Mouse (Mus musculus) limb, embryonic 11.5 days (tissue): ENCODE data around the gene Krtap28-10. TPM values are rescaled to one million over a fixed set of nuclear protein-coding genes. Genes with fewer than 3 reads are reported as not detected.
A peak's percentile ranks its signal among the peaks of the same experiment; 100 is the strongest.

Experiments used
- ATAC-seq: fragments of 200-750 bp; cut with Nextera tagmentation; 2 replicates; pipeline ENCODE4 v1.8.0; 2017; ENCODE audit warnings: low read depth; ENCODE audit not compliant: insufficient number of reproducible peaks, low FRiP score, low TSS enrichment
- DNase-seq: peaks from one replicate; pipeline ENCODE4 v3.0.0-alpha.2; 2015; ENCODE audit warnings: low spot score
- H3K27ac ChIP-seq: fragments of 300-500 bp; sonication (generic); replicated peaks from 2 replicates; pipeline ENCODE4 v1.5.1; 2014; ENCODE audit warnings: low read depth, mild to moderate bottlenecking, low read length
- H3K27me3 ChIP-seq: fragments of 300-500 bp; sonication (generic); 2 replicates; pipeline ENCODE4 v1.6.1; 2014; ENCODE audit warnings: mild to moderate bottlenecking, low read length, mixed read lengths; ENCODE audit not compliant: control insufficient read depth, insufficient read depth
- H3K36me3 ChIP-seq: fragments of 300-500 bp; sonication (generic); 2 replicates; pipeline ENCODE4 v1.6.1; 2014; ENCODE audit warnings: mild to moderate bottlenecking, low read length, moderate library complexity, mixed read lengths; ENCODE audit not compliant: control insufficient read depth, insufficient read depth
- H3K4me1 ChIP-seq: fragments of 300-500 bp; sonication (generic); 2 replicates; pipeline ENCODE4 v1.6.1; 2014; ENCODE audit warnings: low read length, mixed read lengths; ENCODE audit not compliant: control insufficient read depth, insufficient read depth
- H3K4me2 ChIP-seq: fragments of 300-500 bp; sonication (generic); 2 replicates; pipeline ENCODE4 v1.6.1; 2014; ENCODE audit warnings: low read depth, mild to moderate bottlenecking, moderate library complexity; ENCODE audit not compliant: severe bottlenecking
- H3K4me3 ChIP-seq: fragments of 300-500 bp; sonication (generic); 2 replicates; pipeline ENCODE4 v1.5.1; 2014; ENCODE audit warnings: low read depth, low read length
- H3K9ac ChIP-seq: fragments of 300-500 bp; sonication (generic); 2 replicates; pipeline ENCODE4 v1.6.1; 2014; ENCODE audit warnings: mild to moderate bottlenecking, low read length
- H3K9me3 ChIP-seq: fragments of 300-500 bp; sonication (generic); 2 replicates; pipeline ENCODE4 v1.6.1; 2016; ENCODE audit warnings: low read length; ENCODE audit not compliant: control insufficient read depth
- WGBS: fragments of 180-500 bp; shearing (Covaris S2); extraction: QIAGEN DNeasy Blood & Tissue Kit; methylation state at CpG from one replicate; pipeline ENCODE4 v1.1.7; 2014; 5-methylcytosine and 5-hydroxymethylcytosine counted together
- polyA plus RNA-seq: library from polyadenylated mRNA; unstranded; fragments of >200 nt; fragmentation: Nextera tagmentation; extraction: Ambion mirVana; gene quantifications from 2 replicates; pipeline ENCODE4 v1.2.1, GENCODE M21; 2014

Krtap28-10 gene
- polyA plus RNA-seq, 1 experiment from 2014 or later: not detected

- H3K36me3 ChIP-seq: no peaks in the 10 kb centered on the region
- H3K9me3 ChIP-seq: no peaks in the 10 kb centered on the region
- no peak overlapping the region for H3K4me2 ChIP-seq
- ATAC-seq: 0 out of 2 replicates have a peak, but pooled peaks have one; percentile 47
- 24% methylated on average over 3 of the region's 3 CpGs for WGBS
- no peaks in the 10 kb centered on the region for H3K27me3 ChIP-seq
- H3K9ac ChIP-seq: no peak overlapping the region
- no peak overlapping the region for H3K4me3 ChIP-seq
- DNase-seq: peak; percentile 39
- no peak overlapping the region for H3K27ac ChIP-seq
- no peaks in the 10 kb centered on the region for H3K4me1 ChIP-seq
These were observed 22.6 kb upstream of the Krtap28-10 start for GRCm38 (mm10) chr1:83064851-83065250.

DNA sequence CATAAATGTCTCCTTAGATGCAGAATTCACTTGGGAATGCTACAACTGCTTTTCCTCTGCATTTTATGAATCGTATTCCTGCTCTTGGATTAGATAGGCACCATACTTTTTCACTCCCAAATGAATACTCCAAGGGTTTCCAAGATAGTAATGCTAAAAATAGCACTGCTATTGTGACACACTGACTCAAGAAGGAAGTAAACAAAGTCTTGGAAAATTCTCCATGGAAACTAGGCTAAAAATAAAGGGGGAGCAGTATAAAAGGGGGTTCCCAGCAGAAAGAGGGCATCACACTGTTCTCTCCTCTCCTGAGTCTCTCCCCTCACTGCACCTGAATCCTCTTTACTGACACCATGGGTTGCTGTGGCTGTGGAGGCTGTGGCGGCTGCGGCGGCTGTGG is 18.4 kb upstream of the Krtap28-10 start, which contains the start of gene Krtap28-13:
Gene Krtap28-13 (plus strand): TSS at position 288 of the 400 bp plus-strand sequence.
- Histone ChIP-seq H3K9ac (no peak within 1 kb of the TSS), H3K27me3 (no peaks in the 10 kb centered on the region), H3K36me3 (no peaks in the 10 kb centered on the region), H3K4me3 (no peak within 1 kb of the TSS), H3K27ac (no peak within 1 kb of the TSS), H3K4me2 (no peak within 1 kb of the TSS), H3K4me1 (no peaks in the 10 kb centered on the region), H3K9me3 (no peaks in the 10 kb centered on the region)
- DNase-seq (no peak), ATAC-seq (no peak)
- 87% methylated on average over 4 of the region's 4 CpGs for WGBS

DNA sequence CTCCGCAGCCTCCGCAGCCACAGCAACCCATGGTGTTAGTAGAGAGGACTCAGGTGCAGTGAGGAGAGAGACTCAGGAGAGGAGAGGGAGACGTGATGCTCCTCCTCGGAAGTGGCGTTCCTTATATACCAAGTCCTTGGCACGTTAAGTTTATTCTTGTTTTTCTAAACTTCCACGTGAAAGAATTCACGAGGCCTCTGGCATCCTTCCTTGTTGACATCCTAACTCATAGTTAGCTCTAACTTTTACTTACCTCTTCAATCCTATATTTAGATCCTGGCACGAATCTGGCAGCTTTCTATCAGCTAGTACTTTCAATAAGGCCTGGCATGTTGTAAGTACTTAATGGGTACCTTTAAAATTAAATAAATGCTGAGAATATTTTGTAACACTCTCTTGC is 17.0 kb upstream of the Krtap28-10 start, which contains the start of gene A030005K14Rik:
Gene A030005K14Rik (minus strand): TSS at position 101 of the 400 bp plus-strand sequence.
- Histone ChIP-seq H3K4me2 (no peak within 1 kb of the TSS), H3K4me1 (no peaks in the 10 kb centered on the region), H3K4me3 (no peak within 1 kb of the TSS), H3K9ac (no peak within 1 kb of the TSS), H3K27ac (no peak within 1 kb of the TSS), H3K36me3 (no peaks in the 10 kb centered on the region), H3K9me3 (no peaks in the 10 kb centered on the region), H3K27me3 (no peaks in the 10 kb centered on the region)
- WGBS: 91% methylated on average over 9 of the region's 9 CpGs
- DNase-seq (no peak), ATAC-seq (no peak)

- DNase-seq (no peak), ATAC-seq (no peak)
- Histone ChIP-seq H3K9ac (no peak overlapping the region), H3K4me2 (no peak overlapping the region), H3K9me3 (no peaks in the 10 kb centered on the region), H3K36me3 (no peaks in the 10 kb centered on the region), H3K4me1 (no peaks in the 10 kb centered on the region), H3K4me3 (no peak overlapping the region), H3K27me3 (no peaks in the 10 kb centered on the region), H3K27ac (no peak overlapping the region)
- WGBS: 33% methylated on average over 1 of the region's 1 CpGs
These were observed 16.2 kb upstream of the Krtap28-10 start for GRCm38 (mm10) chr1:83058481-83058880.

DNA sequence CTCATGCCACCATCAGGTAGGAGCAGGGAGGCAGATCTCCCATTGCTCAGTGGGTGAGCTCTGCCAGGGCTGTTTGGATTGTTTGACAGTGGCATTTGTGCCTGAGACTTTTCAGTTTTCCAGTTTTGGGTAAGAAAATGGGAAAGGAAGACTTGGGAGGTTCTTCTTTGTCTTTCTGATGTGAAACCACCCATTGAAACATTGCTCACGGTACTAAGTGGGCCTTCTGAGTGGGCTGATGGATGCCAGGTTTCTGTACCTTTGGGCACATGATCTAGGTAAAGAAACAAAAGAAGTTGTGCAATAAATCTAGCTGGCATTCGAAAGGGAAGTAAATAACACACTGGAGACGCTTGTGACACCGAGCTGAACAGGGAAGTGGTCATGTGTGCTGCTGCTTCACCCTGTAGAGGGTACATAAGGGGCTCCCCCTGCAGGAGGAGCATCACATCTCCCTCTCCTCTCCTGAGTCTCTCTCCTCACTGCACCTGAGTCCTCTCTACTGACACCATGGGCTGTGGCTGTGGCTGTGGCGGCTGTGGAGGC is 2.7 kb upstream of the Krtap28-10 start, which contains the start of gene Gm47969:
Gene Gm47969 (plus strand): TSS at position 51 of the 546 bp plus-strand sequence.
- Histone ChIP-seq H3K27ac (no peak within 1 kb of the TSS), H3K9me3 (no peaks in the 10 kb centered on the region), H3K27me3 (no peaks in the 10 kb centered on the region), H3K9ac (no peak within 1 kb of the TSS), H3K36me3 (no peaks in the 10 kb centered on the region), H3K4me3 (no peak within 1 kb of the TSS), H3K4me1 (no peaks in the 10 kb centered on the region), H3K4me2 (no peak within 1 kb of the TSS)
- DNase-seq: no peak
- ATAC-seq: no peak
- 88% methylated on average over 5 of the region's 5 CpGs for WGBS

DNA sequence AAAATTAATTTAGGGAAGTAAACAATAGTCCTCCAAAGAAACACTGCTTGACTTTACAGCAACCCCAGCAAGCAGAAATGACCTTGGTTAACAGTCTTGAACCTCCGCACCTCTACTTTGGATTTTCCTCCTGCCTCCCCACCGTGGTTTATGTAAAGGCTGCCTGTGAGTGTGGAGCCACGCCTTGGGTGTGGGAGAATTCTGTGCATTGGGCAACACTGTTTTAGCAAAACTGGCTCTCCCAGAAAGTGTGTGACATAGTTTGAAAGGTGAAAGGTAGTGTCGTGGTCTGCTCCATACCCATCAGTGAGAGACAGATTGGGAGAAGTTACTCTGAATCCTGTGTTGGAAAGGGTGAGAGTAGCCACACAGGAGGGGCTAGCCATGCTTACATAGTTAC is 3.2 kb downstream of the Krtap28-10 start:
- H3K4me1 ChIP-seq: no peaks in the 10 kb centered on the region
- ATAC-seq: no peak
- no peak overlapping the region for H3K9ac ChIP-seq
- no peaks in the 10 kb centered on the region for H3K27me3 ChIP-seq
- H3K4me2 ChIP-seq: no peak overlapping the region
- 79% methylated on average over 4 of the region's 4 CpGs for WGBS
- no peak overlapping the region for H3K4me3 ChIP-seq
- DNase-seq: no peak
- H3K27ac ChIP-seq: no peak overlapping the region
- no peaks in the 10 kb centered on the region for H3K36me3 ChIP-seq
- no peaks in the 10 kb centered on the region for H3K9me3 ChIP-seq

- peak within 1 kb of the TSS; percentile 43 for H3K9ac ChIP-seq
- H3K4me1 ChIP-seq: no peaks in the 10 kb centered on the region
- no peaks in the 10 kb centered on the region for H3K27me3 ChIP-seq
- ATAC-seq (peak; percentile 71), DNase-seq (peak; percentile 55)
- H3K36me3 ChIP-seq: no peaks in the 10 kb centered on the region
- peak within 1 kb of the TSS; percentile 65 for H3K4me2 ChIP-seq
- H3K9me3 ChIP-seq: no peaks in the 10 kb centered on the region
- H3K27ac ChIP-seq: no peak within 1 kb of the TSS
- peak within 1 kb of the TSS; percentile 37 for H3K4me3 ChIP-seq
- WGBS: under 1% methylated on average over 25 of the region's 25 CpGs
These were observed 4.1 kb downstream of the Krtap28-10 start, which contains the start of gene Slc19a3 for GRCm38 (mm10) chr1:83038109-83038672. Gene Slc19a3, minus strand, starts transcription at chr1:83038448.

- 76% methylated on average over 11 of the region's 11 CpGs for WGBS
- H3K36me3 ChIP-seq: no peaks in the 10 kb centered on the region
- DNase-seq (no peak), ATAC-seq (no peak)
- H3K27me3 ChIP-seq: no peaks in the 10 kb centered on the region
- H3K4me1 ChIP-seq: no peaks in the 10 kb centered on the region
- no peak overlapping the region for H3K9ac ChIP-seq
- H3K4me2 ChIP-seq: no peak overlapping the region
- H3K27ac ChIP-seq: no peak overlapping the region
- H3K9me3 ChIP-seq: no peaks in the 10 kb centered on the region
- no peak overlapping the region for H3K4me3 ChIP-seq
These were observed 5.2 kb downstream of the Krtap28-10 start for GRCm38 (mm10) chr1:83036892-83037667.
